Mouse (Mus musculus) ES-Bruce4 (cell line): ENCODE results near the gene Ikzf4. TPM values are rescaled to one million over a fixed set of nuclear protein-coding genes. Genes with fewer than 3 reads are reported as not detected.
"Not testable (repeated sequence)": the region's sequence is repeated elsewhere in the genome, so short reads cannot be mapped to it uniquely, and the experiment has no call there.

ENCODE experiments used
- H3K27ac ChIP-seq: 2 replicates; pipeline ENCODE4 v1.5.1; 2012; ENCODE audit warnings: low read length, inconsistent platforms; ENCODE audit not compliant: insufficient read depth
- H3K27me3 ChIP-seq: 2 replicates; pipeline ENCODE4 v1.6.1; 2012; ENCODE audit warnings: mild to moderate bottlenecking, low read length, inconsistent platforms; ENCODE audit not compliant: control insufficient read depth, poor library complexity, insufficient read depth, severe bottlenecking
- H3K36me3 ChIP-seq: 2 replicates; pipeline ENCODE4 v1.6.1; 2012; ENCODE audit warnings: inconsistent platforms, mild to moderate bottlenecking, low read length, moderate library complexity; ENCODE audit not compliant: control insufficient read depth, poor library complexity, insufficient read depth, severe bottlenecking
- H3K4me1 ChIP-seq: one replicate; pipeline ENCODE4 v1.8.1; 2011; ENCODE audit warnings: low read length; ENCODE audit not compliant: control insufficient read depth, insufficient read depth
- H3K4me3 ChIP-seq: 2 replicates; pipeline ENCODE4 v1.5.1; 2011; ENCODE audit warnings: low read depth, mild to moderate bottlenecking, low read length
- H3K9ac ChIP-seq: 2 replicates; pipeline ENCODE4 v1.6.1; 2012; ENCODE audit warnings: low read depth, mild to moderate bottlenecking, inconsistent platforms; ENCODE audit not compliant: poor library complexity, severe bottlenecking
- H3K9me3 ChIP-seq: replicated peaks from 2 replicates; pipeline ENCODE4 v1.6.1; 2012; ENCODE audit warnings: mild to moderate bottlenecking, low read length, inconsistent platforms; ENCODE audit not compliant: control insufficient read depth, poor library complexity, insufficient read depth, severe bottlenecking
- CTCF ChIP-seq: IDR thresholded peaks from one replicate; pipeline ENCODE4 v1.8.1; 2011; ENCODE audit warnings: low read depth, low read length
- EP300 ChIP-seq: IDR thresholded peaks from 2 replicates; pipeline ENCODE4 v1.6.1; 2011; ENCODE audit warnings: low read depth, low read length; ENCODE audit not compliant: insufficient read depth
- POLR2A ChIP-seq: IDR thresholded peaks from one replicate; pipeline ENCODE4 v1.8.1; 2011; ENCODE audit warnings: low read length; ENCODE audit not compliant: insufficient read depth
- polyA plus RNA-seq: library from polyadenylated mRNA; stranded (reverse); fragments of >200 nt; gene quantifications from 2 replicates; pipeline ENCODE4 v1.2.4, GENCODE M21; 2011; ENCODE audit warnings: low read depth; ENCODE audit not compliant: missing spikeins, insufficient read depth, insufficient read length

The Ikzf4 gene
- polyA plus RNA-seq, 1 experiment: 9.8 TPM

DNA sequence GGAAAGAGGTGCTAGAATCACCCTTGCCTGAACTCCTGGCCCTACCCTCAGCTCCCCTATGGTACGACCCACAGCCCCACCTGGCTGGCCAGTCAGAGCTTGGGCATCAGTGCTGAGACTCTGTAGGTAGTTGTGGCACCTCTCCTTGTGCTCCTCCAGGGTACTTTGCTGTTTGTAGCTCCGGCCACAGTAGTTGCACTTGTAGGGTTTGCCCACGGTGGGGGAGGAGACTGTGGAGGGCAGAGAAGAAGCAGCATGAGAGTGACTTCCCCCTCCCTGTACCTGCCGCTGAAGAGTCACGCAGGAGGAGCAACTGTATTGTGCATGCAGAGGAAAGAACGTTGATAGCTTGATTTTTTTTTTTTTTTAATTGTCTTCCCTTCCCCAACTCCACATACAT is 9.2 kb downstream of the Ikzf4 start:
- Histone ChIP-seq H3K4me1 (peaks cover 15% of the 10 kb centered on the region), H3K27me3 (no peaks in the 10 kb centered on the region), H3K9ac (no peak overlapping the region), H3K36me3 (no peaks in the 10 kb centered on the region), H3K9me3 (no peaks in the 10 kb centered on the region), H3K4me3 (no peak overlapping the region), H3K27ac (no peak overlapping the region)
- TF ChIP-seq POLR2A: no peak
- no peak for TF ChIP-seq EP300
- no peak for TF ChIP-seq CTCF

DNA sequence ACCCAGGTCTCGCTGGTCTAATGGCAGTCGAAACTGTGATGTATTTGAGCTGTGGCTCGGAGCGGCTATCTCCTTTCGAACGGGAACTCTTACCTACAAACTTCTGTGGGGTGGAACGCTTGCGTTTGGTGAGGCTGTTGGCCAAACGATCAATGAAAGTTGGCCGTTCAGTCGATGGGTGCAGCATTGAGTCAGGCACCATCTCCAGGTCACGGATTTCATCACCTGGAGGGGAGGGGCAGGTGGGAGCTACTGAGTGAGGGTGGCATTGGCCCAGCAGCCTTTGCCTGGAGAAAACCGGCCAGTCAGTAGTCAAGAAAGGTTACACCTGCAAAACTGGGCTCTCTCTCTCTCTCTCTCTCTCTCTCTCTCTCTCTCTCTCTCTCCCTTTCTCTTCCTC is 10.1 kb downstream of the Ikzf4 start:
- H3K9ac ChIP-seq: no peak overlapping the region
- no peak overlapping the region for H3K4me3 ChIP-seq
- no peaks in the 10 kb centered on the region for H3K27me3 ChIP-seq
- no peak overlapping the region for H3K27ac ChIP-seq
- no peaks in the 10 kb centered on the region for H3K36me3 ChIP-seq
- no peaks in the 10 kb centered on the region for H3K9me3 ChIP-seq
- TF ChIP-seq EP300 (no peak), CTCF (no peak), POLR2A (no peak)
- H3K4me1 ChIP-seq: peaks cover 15% of the 10 kb centered on the region

DNA sequence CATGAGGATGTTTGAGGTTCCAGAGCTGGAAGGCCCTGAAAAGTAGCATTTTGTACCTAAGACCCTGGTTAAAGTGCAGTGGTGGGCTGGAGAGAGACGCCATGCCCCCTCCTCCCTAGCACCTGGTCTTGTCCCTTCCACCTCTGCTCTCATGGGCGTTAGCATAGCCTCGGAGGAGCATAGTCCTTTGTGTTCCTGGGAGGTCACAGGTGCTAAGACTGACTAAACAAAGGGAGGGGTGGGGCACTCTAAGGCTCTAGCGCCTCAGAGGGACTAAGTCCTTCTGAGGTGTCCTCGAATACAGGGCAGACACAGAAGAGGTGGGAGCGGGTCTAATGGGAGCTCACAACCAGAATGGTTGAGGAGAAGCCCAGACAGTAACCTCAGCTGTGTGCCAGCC is 14.2 kb downstream of the Ikzf4 start:
- Histone ChIP-seq H3K36me3 (no peaks in the 10 kb centered on the region), H3K27ac (peak overlapping the region; percentile 32), H3K27me3 (no peaks in the 10 kb centered on the region), H3K4me1 (peaks cover 11% of the 10 kb centered on the region), H3K9me3 (no peaks in the 10 kb centered on the region), H3K9ac (no peak overlapping the region), H3K4me3 (no peak overlapping the region)
- TF ChIP-seq CTCF (no peak), POLR2A (no peak), EP300 (peak; percentile 94)

DNA sequence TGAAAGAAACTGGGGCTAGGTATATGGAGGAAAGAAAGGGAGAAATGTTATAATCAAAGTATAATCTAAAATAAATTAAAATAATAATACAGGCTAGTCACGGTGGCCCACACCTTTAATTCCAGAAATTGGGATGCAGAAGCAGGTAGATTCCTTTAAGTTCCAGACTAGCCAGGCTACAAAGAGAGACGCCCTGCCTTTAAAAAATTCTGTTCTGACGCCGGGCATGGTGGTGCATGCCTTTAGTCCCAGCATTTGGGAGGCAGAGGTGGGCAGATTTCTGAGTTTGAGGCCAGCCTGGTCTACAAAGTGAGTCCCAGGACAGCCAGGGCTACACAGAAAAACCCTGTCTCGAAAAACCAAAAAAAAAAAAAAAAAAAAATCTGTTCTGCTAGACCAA is 15.5 kb downstream of the Ikzf4 start:
- H3K9me3 ChIP-seq, H3K27me3 ChIP-seq, H3K27ac ChIP-seq, H3K4me3 ChIP-seq, H3K36me3 ChIP-seq, H3K9ac ChIP-seq: not testable (repeated sequence)
- H3K4me1 ChIP-seq: peaks cover 11% of the 10 kb centered on the region

DNA sequence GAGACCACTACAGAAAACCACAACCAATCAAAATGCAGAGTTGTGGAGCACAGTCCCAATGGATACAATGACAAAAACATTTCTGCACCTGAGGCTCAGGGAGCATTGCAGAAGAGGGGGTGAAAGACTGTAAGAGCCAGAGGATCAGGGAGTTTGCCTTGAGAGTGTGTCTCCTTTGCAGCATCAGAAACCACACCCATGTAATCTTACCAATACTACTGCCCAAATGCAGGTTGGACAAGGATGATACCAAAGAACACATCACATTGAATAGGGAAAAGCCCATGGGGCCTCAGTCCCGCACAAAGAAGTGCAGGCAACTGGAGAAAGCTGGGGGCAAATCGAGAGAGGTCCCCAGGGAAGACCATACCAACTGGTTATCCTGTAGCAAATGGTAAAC is 16.0 kb downstream of the Ikzf4 start:
- no peak overlapping the region for H3K4me3 ChIP-seq
- peaks cover 11% of the 10 kb centered on the region for H3K4me1 ChIP-seq
- H3K27me3 ChIP-seq: no peaks in the 10 kb centered on the region
- no peaks in the 10 kb centered on the region for H3K9me3 ChIP-seq
- H3K27ac ChIP-seq: no peak overlapping the region
- TF ChIP-seq EP300 (no peak), CTCF (no peak), POLR2A (no peak)
- peaks cover 11% of the 10 kb centered on the region for H3K36me3 ChIP-seq
- no peak overlapping the region for H3K9ac ChIP-seq

DNA sequence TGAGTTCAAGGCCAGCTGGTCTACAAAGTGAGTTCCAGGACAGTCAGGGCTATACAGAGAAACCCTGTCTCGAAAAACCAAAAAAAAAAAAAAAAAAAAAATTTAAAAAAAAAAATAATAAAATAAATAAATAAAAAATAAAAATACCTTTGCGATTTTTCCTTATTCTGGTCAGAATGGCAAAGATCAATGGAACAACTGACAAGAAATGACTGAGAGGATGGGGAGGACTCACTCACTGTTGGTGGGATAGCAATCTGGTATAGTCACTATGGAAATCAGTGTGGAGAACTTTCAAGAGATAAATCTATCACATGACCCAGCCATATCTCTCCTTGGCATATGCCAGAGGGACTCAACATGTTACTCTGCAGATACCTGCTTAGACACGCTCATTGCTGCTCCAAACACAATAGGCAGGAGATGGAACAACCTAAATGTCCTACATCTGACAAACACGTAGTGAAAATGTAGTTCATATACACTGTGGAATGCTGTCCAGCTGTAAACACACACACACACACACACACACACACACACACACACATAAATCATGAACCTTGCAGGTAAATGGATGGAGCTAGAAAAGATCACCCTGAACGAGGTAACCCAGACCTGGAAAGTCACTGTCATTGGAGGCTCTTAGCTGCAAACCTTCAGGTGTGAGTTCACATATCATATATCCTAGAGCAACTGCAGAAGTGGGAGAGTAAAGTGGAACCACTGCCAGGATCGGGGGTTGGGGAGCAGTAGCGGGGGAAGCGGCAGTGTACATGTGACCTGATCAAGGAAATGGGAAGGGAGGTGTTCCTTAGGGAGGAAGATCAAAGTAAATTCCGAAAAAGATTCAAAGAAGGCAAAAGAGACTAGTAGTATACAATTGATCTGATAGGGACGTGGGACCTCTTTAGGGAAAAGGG is 18.1 kb downstream of the Ikzf4 start:
- H3K4me1 ChIP-seq: peaks cover 3% of the 10 kb centered on the region
- H3K27me3 ChIP-seq: no peaks in the 10 kb centered on the region
- no peak for TF ChIP-seq POLR2A
- no peak for TF ChIP-seq CTCF
- no peak for TF ChIP-seq EP300

More for the DNA sequence above, 18.1 kb downstream of the Ikzf4 start:
- no peak overlapping the region for H3K27ac ChIP-seq
- H3K4me3 ChIP-seq: no peak overlapping the region
- no peaks in the 10 kb centered on the region for H3K9me3 ChIP-seq
- H3K36me3 ChIP-seq: peaks cover 23% of the 10 kb centered on the region
- H3K9ac ChIP-seq: no peak overlapping the region
